Mouse (Mus musculus) heart, adult 2 months (tissue): ENCODE data around the gene Plekha5.

Experiments used
- CTCF ChIP-seq: fragments of 200-600 bp; IDR thresholded peaks from 2 replicates; pipeline ENCODE4 v1.8.1; 2022; ENCODE audit warnings: antibody characterized with exemption, mild to moderate bottlenecking, moderate library complexity
- EP300 ChIP-seq: fragments of 200-500 bp; IDR thresholded peaks from 2 replicates; pipeline ENCODE4 v1.6.1; 2011; ENCODE audit warnings: low read depth, low read length, control low read depth; ENCODE audit not compliant: insufficient read depth
- POLR2A ChIP-seq: fragments of 200-500 bp; IDR thresholded peaks from 2 replicates; pipeline ENCODE4 v1.6.1; 2011; ENCODE audit warnings: mild to moderate bottlenecking, low read depth, low read length, control low read depth; ENCODE audit not compliant: insufficient read depth

DNA sequence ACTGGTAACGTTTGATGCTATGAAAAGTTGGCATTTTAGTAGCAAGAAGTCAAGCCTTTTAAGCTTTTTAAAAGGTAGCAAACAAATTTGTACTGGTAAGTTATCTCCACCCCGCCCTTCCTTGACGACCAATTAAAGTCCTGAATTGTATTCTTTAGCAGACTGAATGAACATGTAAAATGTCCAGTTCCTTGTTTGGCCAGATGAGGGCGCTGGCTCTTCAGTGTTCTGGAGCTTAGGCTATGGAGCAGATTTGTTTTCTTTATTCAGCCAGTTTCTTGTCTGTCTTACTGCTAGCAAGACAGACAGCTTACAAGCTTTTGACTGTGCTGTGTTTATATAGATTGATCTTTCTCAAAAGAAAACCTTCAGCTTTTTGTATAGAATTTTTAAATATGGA is 48.5 kb downstream of the Plekha5 start:
- TF ChIP-seq POLR2A (no peak), CTCF (peak; percentile 91), EP300 (no peak)
